Mouse (Mus musculus) kidney, postnatal 36 days (tissue): ENCODE measurements at regions not wholly inside any gene's neighbourhood (a gene's known extent, or its start where the extent isn't known, plus 50 kb on each side); places are given as distances from the start of the nearest gene placed in this dataset.

Source experiments
- DNase-seq, 2 experiments: peaks; one replicate each; pipeline ENCODE4 v3.0.0; 2021 to 2022; ENCODE audit warnings: mixed read lengths in 2 of 2

DNA sequence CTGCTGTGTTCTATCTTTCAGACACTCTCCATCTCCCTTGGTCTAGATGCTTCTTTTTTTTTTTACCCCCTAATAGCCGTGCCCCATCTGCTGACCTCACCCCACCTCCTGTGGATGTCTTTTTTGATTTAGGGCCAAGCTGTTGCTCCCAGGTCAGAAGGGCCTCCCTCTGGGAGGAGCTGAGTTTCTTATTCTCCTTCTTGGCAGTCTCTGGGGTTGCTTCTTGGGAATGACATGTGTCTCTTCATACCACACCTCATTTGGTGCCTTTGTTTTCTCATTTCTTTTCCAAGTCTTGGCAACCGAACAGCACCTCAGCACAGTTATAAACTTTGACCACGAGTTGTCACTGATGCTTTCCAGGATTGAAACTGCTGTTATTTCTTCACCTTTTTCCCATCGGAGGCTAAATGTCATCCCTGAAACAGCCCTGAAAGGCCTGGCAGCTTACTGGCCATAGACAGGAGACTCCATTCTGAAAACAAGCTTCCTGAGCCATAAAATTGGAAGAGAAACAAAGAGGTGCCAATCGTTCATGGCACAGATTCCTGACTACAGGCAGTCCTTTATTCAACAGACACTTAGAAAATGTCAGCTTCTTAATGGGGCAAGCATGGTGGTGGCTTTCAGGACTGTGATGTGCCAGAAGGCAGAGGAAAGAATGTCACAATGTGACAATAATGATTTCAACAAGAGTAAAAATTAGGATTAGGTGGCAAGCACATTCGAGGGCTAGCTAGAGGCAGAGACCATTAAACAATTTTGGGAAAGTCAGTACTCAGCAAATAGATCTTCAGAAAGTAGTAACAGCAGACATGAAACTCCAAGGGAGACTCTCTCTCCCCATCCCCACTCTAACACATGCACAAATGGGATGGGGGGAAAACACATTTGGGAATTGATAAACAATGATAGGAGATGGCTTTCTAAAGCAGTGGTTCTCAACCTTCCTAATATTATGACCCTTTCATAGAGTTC is 197.1 kb upstream of the Arrdc4 start:
- DNase-seq = peak in 1 of 2 experiments; percentile 3

DNA sequence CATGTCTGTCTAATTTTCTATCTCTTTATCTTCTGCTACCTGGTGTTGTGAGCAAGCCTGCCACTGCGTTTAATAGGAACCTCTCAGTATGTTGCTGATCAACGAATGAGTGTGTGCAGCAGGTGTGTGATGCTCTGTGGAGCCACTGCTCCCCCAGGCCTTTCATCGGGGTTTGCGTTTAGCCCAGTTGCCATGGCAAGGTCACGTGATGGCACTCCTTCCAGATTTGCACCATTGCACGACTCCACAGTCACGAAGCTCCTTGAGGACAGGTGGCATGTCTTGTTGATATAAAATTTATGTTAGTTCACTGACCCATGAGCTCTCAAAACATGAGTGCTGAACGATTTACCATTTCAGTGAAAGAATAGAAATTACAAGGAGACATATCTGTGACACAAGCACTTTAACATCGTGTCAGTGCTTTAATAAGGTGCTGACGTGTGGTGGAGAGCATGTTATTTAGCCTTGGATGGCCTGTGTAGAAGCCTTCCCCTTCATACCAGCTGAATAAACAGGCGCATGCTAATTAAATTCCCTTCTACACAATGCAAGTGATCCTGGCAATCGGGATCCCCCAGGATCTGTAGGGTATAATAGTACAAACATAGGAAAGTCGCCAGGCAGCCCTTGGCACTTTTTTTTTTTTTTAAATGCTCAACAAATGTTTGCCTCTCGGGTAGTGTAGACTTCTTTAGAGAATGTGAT is 181.7 kb upstream of the Arrdc4 start:
- no peak for DNase-seq

DNA sequence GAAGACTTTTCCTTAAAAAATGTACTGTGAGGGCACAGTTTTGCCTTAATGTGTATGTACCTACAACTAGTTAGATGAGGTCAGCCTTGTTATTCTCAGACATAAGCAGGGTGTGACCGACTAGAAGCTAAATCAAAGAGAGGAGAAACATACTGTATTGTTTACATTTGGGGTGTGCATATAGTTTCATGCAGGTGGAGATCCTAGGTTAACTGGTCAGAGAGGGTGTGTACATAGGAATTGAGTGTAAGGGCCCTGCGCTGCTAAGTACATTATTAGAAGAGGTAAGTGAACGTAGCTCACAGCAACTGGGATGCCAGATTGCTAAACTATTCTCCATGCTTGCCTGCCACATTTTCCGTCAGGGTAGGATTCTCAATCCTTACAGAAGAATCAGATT is 180.6 kb upstream of the Arrdc4 start:
- DNase-seq = no peak

DNA sequence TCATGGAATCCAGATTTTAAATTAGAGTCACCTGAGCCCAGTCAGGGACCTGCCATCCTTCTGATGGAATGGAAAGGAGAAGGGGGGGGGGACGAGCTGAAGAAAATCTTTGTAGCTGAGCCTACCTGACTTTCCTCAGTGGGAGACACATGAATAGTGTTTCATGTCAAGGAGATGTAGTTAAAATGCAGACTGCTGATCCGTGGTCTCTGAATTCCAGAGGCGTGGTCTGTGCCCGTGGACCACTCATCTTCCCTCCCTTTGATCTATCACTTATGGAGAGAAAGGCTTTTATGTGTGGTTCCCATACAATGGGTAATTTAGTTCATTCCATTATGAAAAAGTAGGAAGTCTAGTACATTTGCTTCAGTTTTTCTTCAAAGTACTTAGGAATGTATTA is 176.6 kb upstream of the Arrdc4 start:
- DNase-seq = no peak

DNA sequence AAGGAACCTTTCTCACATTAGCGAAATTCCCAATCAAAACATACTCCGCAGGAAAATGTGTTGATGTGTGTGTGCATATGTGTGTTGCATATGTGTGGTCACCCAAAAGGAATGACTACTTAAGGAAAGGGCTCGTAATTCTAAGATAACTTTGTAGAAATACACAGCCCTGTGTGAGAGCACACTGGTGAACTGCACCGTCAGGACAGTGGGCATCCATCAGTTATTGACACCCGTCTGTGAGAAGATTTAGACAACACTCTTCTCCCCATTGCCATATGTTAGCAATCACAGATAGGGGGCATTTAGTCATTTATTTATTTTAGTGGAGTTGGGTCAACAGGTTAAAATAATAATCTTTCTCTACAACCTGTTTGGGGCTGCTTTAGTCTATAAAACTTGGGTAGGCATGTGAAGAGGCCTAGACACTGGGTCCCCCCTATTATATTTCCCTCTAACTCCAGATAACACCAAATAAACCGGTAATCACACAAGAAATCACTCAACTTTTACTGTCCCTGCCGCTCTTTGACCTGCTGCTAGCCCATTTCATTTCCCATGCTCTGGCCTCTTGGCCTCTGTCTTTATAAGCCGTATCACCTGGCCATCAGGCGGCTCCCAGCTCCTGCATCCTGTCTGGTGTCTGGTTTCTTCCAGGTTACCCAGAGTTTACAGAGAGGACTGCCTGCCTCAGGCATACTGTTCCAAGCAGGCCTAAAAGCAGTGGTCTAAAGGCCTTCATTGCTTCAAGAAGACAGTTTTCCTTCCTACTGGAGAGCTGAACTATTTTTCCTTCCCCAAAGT is 169.8 kb upstream of the Arrdc4 start:
- DNase-seq = no peak

DNA sequence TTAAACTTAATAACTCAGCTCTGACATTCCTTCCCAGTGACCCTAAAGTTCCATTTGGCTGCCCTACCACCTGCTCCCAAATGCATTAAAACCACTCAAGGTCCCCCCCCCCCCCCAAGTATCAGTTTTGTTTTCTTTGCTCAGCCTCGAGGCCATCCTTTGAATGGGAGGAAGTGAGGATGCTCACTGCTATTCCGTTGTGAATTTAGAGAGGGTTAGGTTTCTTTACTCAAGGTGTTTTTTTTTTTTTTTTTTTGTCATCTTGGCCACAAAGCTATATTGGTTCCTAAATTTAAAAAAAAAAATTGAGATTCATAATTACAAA is 168.8 kb upstream of the Arrdc4 start:
- DNase-seq = no peak

DNA sequence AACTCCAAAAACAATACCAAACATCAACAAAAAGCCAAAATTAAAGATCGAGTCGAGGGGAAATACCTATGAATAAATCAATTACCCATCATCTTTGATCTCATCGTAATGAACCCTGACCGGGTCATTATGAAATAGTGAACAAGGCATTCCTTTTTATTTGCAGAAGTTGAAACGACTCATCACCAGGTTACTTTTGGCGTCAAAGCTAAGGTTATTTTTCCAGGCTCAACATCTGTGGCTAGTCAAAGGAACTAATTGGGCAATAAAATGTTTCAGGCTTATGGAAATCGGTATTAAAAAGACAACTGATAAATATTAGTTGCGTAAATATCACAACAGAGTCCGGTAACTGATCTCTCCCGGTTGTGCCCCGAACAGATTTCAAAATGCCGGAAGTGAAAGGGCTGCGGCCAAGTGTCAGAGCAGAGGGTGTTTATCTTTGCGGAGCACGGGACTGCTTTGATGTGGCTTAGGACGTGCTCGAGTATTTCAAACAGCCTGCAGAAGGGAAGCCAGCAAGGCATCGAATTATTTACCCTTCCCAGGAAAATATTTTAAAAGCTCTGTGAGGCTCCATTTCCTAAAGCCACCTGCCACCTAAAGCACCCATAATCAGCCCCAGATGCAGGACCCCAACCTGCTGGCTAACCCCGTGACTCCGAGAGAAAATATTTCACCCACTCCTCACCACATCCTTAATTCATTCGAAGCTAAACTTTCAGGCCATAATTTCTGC is 168.3 kb upstream of the Arrdc4 start:
- peak; percentile 7 to 37 for DNase-seq

DNA sequence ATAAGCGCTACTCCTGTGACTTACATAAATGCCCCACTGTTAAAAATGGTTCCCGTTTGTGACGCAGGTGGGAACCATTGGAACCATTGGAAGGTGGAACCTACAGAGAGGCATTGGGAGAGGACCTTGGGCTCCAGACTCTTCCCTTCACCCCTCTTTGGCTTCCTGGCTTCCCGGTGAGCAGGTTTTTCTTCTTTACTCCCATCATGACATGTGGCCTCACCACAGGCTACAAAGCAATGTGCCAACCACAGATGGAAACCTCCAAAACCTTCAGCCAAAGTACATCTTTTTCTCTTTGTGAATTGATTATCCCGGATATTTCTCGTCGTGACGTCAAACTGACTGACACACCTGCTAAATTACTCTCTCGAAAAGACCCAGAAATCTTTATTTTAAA is 166.9 kb upstream of the Arrdc4 start:
- no peak for DNase-seq

DNA sequence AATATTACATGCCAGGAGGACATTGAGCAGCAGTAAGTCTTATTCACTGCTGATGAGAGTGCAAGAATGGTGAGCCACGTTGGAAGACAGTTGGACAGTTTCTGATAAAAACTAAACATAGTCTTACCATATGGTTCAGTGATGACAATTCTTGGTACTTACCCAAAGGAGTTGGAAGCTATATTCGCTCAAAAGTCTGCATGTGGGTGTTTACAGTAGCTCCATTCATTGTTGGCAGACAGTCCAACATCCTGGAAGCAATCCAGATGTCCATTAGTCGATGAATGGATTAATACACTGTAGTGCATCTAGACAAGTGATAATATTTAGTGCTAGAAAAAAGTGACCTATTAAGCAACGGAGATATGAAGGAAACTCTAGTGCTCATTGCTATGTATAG is 165.3 kb upstream of the Arrdc4 start:
- no peak for DNase-seq

DNA sequence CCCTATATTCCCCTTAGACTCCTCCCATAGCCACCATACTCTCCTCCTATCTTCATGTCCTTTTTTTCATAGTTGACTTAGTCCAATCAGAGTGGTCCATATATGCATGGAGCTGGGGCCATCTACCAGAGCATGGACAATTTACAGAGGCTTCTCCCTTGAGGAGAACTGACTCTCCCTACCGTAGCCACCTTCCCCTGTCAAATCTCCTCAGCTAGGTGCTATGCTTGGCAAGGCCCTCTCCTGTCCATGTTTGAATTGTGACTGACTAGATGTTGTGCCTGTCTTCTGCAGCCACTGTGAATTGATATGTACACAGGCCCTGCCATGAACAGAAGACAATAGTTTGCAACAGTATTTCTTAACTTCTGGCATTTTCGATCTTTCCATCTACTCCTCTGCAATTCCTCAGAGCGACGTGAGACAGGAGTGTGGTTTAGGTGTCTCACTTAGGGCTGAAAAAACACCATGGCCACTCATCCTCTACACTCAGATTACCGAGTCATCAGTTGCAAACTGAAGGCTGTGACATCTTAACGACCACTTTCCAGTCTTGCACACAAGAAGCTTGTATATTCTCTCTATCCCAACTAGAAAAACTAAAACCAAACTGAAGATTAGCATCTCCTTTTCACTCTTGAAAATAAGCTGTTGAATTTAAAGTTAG is 163.1 kb upstream of the Arrdc4 start:
- no peak for DNase-seq

DNA sequence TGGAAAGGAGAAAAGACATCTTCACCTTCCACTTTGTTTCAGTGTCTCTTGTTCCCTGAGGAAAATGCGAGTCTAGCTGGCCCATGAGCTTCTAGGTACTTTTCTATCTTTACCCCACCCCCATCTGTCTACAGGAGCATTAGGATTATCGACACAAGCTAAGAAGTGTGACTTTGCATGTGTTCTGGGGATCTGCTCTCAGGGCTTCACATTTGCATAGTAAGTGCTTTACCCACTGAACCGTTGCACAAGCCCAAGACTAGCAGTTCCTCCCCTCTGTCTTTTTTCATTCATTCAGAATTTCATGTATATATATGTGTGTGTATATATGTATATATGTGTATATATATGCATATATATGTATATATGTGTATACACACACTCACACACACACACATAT is 162.5 kb upstream of the Arrdc4 start:
- DNase-seq = peak in 1 of 2 experiments; percentile 4

DNA sequence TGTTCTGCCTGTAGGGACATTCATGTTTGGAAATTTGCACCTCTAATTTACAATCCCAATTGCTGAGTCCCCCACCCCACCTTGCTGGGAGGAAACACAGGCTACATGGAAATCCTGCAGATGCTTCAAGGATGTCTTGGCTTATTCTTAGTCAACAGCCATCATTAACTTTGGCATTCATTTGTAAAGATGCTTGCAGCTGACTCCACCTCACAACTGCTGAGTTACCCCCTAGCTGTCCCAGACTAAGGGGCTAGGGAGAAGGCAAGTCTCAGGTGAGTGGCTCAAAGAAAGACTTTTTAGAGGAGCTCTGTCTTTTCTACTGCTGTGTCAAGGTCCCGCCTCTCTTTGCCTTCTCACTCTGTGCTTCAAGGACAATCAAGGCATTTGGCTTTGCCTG is 160.7 kb upstream of the Arrdc4 start:
- no peak for DNase-seq

DNA sequence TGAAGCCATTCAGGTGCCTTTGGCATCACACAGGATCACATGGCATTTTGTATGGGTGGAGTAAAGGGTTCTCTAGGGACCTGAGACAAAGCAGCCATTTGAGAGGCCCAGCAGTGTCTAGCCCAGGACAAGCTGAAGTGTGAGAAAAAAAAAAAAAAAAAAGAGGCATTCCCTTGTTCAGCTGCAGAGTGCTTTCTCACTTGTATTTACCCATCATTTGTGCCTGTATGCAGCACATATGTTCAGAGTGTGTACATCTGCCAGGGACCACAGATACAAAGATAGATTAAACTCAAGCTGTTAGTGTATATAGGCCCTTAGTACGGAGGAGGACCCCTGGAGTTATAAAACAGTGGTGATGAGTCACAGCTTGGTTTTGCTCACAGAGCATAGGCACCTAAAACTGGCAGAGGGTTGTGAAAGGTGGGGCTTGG is 159.4 kb upstream of the Arrdc4 start:
- DNase-seq = no peak

DNA sequence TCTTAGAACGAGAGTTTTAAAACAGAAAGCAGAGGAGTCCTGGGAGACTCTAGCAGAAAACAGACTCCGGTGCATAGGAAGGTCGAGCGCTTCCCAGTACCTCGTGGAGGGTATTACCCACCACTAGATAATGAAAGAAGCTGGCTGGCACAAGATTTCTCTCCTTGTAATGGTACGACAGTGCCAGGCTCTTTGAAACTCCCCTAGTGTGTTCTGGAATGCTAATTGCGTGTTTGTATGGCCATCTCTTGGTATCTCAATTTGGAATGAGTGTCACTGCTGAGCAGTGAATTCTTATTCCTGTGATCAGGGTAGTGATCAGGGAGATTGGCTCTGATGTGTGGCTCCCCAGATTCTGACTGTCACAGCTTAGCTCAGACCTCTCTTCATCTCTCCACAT is 158.8 kb upstream of the Arrdc4 start:
- DNase-seq = no peak

DNA sequence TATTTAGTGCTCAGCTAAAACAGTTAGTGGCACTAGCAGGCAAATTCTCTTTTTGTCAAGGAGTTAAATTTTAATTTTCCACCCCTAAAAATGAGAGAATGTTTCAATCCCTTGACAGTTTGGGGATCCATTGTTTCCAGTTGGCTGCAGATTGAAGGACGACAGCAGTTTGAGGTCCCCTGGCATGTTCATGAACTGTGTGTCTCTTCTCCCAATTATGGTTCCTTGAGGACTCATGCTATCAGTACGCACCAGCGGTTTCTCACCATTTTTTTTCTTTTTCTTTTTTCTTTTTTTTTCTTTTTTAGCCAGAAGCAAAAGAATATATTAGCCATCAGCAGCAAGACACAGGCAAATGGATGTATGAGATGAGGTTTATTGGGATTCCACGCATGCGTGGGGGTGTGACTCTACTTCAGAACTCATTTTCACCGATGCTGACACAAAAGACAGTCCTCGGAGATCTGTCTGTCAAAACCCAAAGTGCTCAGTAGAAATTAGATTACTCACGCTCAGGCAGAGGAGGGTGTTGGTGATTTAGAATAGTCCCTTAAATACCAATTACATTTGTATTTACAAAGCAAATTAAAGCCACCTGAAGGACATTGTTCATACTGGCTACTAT is 157.8 kb upstream of the Arrdc4 start:
- DNase-seq = no peak

DNA sequence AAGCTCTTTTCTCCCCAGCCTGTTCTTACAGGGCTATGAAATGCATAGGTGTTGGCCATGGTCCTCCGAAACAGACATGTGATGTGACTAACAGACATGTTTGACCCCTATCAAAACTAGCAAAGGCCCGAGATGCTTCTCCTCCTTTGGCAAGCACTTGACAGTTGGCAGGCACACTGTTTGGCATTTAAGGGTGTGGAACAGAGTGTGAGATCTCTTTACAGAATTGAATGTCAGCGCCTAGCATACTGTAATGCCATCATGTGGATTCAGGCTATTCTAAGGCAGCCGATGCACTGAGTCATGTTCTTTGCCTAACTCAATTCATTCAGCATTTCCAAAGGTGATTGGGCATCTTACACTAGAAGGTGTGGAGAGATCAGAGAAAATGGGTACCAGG is 156.8 kb upstream of the Arrdc4 start:
- DNase-seq = no peak

DNA sequence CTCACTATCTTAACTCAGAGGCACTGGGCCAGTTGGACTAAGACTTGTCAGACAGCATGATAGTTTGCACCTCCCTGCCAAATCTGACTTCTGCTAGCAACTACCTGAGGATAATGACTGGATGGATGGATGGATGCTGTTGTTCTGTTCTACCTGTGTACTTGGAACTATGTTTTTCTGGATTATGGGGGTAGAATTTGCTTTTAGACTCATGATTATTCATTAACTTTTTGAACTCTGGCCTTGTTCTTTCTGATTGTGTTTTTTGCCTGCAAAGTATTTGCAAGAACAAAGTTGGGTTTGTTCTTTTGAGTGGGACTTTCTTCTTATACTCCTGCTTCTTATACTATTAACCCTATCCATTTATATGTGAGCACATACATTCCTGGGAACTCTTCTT is 137.1 kb upstream of the Arrdc4 start:
- DNase-seq = peak; percentile 8 to 23

DNA sequence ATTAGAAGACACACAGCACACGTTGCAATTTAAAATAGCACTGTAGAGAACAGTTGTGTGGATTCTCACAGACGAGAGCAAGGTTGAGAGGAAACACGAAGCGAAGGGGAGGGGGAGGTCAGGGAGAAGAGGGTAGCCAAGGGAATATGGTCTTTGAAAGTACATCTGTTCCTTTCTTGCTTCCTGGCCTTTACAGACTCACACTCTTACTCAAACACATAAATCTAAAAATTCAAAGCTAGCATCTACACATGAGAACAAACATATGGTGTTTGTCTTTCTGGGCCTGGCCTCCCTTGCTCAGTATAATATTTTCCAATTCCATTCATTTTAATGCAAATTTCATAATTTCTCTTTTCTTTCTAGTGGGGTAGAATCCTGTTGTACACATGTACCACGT is 124.0 kb upstream of the Arrdc4 start:
- DNase-seq = no peak

DNA sequence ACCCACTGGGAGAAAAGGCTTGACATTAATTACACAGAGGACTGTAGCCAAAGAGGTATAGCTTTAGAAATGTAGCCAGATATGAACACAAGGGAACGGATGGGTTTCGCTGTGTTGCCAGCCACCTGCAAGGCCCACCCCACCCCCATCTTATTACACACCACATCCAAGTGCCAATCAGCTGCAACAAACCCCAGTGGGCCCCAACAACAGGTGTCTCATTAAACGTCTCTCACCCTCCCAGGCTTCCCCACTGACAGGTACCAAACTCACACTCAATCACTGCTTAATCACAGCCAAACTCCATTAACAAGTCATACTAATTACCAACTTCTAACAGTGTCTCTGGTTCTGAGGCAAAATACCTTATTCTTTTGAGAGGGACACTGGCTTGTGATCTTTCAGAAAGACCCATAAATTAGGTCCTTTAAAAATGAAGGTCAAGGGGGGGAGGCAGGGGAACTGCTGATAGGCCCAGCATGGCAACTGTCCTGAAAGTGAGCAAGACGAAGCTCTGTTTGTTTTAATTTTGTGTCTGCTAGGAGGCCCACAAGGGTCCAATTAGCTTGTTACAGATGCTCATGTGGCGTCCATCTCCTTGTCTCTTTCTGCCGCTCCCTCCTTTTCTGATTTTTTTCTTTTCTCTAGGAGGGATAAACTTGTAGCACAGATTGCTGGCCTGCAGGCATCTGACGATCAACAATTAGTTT is 115.4 kb upstream of the Arrdc4 start:
- no peak for DNase-seq

DNA sequence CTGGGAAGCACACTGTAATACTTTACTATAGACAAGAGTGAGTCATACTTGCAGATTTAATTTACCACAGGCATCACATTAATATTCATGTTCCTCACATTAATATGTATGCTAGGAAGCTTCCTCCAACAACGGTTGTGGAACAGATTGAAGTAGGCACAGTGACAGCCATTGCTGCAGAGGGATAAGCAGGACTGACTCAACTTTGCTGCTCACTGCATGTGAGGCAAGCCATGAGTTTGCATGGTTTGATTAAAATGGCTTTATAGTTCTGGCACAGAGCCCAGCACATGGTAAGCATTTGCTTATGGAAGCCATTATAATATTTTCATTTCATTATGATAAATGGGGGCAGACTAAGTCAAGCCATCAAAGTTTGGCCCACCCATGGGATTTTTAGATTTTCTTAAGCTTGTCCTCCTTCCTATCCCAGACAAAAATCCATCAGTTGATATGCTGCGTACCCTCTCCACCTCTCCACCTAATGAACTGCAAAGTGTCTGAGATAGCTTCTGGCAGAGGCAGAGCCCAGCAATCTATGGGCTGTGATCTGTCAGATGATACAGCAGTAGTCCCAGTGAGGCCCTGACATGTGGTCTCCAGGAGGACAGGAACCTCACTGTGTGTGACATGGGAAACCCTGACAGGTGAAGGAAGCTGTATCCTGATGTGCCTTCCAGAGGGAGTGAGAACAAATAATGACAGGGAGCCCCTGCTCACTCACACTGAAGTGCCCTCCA is 109.6 kb upstream of the Arrdc4 start:
- DNase-seq = no peak
